Mouse (Mus musculus): ENCODE measurements around the gene Fkbp4. TPM values are rescaled to one million over a fixed set of nuclear protein-coding genes. Genes with fewer than 3 reads are reported as not detected.

The Fkbp4 gene
- polyA plus RNA-seq, 1 experiment: 138 TPM

DNA sequence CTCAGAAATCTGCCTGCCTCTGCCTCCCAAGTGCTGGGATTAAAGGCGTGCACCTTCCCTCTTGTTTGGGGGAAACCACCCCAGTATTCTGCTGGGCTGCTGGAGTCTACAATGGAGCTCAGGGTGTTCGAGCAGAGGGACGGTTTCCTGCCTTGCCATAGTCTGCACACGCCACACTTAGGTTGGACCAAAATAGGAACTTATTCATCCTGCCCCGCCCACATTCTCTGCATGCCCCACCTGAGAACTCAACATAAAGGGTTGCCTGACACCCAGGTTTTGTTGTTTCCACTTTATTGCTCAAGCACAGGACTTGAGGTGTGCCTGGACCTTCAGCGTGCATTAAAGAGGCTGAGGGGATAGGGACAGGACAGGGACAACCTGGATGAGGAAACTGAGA is 8.7 kb downstream of the Fkbp4 start:
- DNase-seq: no peak
- Histone ChIP-seq H3K36me3 (ENCODE audit: control insufficient read depth, insufficient read depth, low read length) (peaks cover 41% of the 10 kb centered on the region), H3K4me3 (ENCODE audit: control insufficient read depth, insufficient read depth, low read length) (no peak overlapping the region), H3K27me3 (ENCODE audit: control insufficient read depth, insufficient read depth, low read length) (no peaks in the 10 kb centered on the region), H3K27ac (ENCODE audit: control insufficient read depth, insufficient read depth, low read length) (no peak overlapping the region), H3K4me1 (replicated peaks; ENCODE audit: control insufficient read depth, insufficient read depth, low read length) (peaks cover 2% of the 10 kb centered on the region; the same call in 1 of the 2 replicates)
- TF ChIP-seq CTCF (IDR thresholded peaks at IDR 0.05; ENCODE audit: borderline replicate concordance, control insufficient read depth, extremely low read depth, insufficient read depth, low read length, poor library complexity) (no peak), POLR2A (IDR thresholded peaks at IDR 0.05; ENCODE audit: control insufficient read depth, extremely low read depth, insufficient read depth, low read length, poor library complexity) (no peak)
- WGBS: 91% methylated on average over 6 of the region's 6 CpGs

DNA sequence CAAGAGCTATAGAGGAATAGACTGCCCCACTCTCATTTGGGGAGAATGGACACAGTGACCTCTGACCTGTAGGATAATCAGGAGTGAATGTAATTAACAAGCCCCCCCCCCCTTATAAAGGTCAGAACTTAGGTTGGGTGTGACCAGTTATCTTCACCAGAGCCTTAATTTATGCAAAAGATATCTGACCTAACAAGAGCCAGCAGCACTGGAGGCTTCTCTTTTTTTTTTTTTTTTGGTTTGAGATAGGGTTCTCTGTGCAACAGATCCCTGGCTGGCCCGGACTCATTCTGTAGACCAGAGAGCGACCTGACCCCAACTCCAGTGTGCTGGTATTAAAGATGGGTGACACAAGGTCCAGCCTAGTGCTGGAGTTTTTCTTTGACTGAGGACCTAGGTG is 9.2 kb downstream of the Fkbp4 start:
- no peak for TF ChIP-seq CTCF (IDR thresholded peaks at IDR 0.05; ENCODE audit: borderline replicate concordance, control insufficient read depth, extremely low read depth, insufficient read depth, low read length, poor library complexity)
- no peak for TF ChIP-seq POLR2A (IDR thresholded peaks at IDR 0.05; ENCODE audit: control insufficient read depth, extremely low read depth, insufficient read depth, low read length, poor library complexity)
- DNase-seq: no peak
- peaks cover 37% of the 10 kb centered on the region for H3K36me3 ChIP-seq (ENCODE audit: control insufficient read depth, insufficient read depth, low read length)
- peaks cover 2% of the 10 kb centered on the region; the same call in 1 of the 2 replicates for H3K4me1 ChIP-seq (replicated peaks; ENCODE audit: control insufficient read depth, insufficient read depth, low read length)
- H3K4me3 ChIP-seq (ENCODE audit: control insufficient read depth, insufficient read depth, low read length): no peak overlapping the region
- H3K27me3 ChIP-seq (ENCODE audit: control insufficient read depth, insufficient read depth, low read length): no peaks in the 10 kb centered on the region
- H3K27ac ChIP-seq (ENCODE audit: control insufficient read depth, insufficient read depth, low read length): no peak overlapping the region
- 100% methylated on average over 2 of the region's 2 CpGs for WGBS

DNA sequence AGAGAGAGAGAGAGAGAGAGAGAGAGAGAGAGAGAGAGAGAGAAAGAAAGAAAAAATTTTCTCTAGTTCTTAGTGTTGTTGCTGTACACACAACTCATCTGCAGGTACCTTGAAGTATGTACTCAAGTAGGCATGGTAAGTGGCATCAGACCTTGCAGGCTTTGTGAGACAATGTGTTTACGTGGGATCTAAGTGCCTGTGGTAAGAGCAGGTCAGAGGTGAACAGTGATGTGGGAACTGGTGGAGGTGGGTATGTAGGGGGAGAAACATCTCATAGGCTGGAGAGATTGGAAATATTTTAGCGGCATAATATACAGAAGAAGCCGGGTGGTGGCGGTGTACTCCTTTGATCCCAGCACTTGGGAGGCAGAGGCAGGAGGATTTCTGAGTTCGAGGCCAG is 10.9 kb downstream of the Fkbp4 start:
- Histone ChIP-seq H3K4me3 (ENCODE audit: control insufficient read depth, insufficient read depth, low read length) (no peak overlapping the region), H3K27ac (ENCODE audit: control insufficient read depth, insufficient read depth, low read length) (no peak overlapping the region), H3K4me1 (replicated peaks; ENCODE audit: control insufficient read depth, insufficient read depth, low read length) (peaks cover 2% of the 10 kb centered on the region), H3K36me3 (ENCODE audit: control insufficient read depth, insufficient read depth, low read length) (peaks cover 20% of the 10 kb centered on the region), H3K27me3 (ENCODE audit: control insufficient read depth, insufficient read depth, low read length) (no peaks in the 10 kb centered on the region)
- TF ChIP-seq CTCF (IDR thresholded peaks at IDR 0.05; ENCODE audit: borderline replicate concordance, control insufficient read depth, extremely low read depth, insufficient read depth, low read length, poor library complexity) (no peak), POLR2A (IDR thresholded peaks at IDR 0.05; ENCODE audit: control insufficient read depth, extremely low read depth, insufficient read depth, low read length, poor library complexity) (no peak)
- WGBS: 97% methylated on average over 5 of the region's 5 CpGs
- no peak for DNase-seq

DNA sequence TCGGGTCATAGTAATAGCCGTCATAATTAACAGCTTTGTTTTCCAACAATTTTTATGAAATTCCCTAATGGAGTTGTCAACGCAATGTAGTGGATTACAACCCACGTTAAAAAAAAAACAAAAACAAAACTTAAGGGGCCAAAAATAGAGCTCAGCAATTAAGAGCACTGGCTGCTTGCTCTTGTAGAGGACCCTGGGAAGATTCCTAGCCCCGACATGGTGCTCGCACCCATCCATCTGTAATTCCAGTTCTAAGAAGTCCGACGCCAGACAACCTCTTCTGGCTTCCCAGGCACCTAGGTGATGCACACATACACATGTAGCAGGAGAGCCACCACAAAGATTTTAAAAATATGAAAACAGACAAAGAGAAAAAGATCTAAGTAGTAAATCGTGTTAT is 13.4 kb downstream of the Fkbp4 start:
- no peaks in the 10 kb centered on the region for H3K36me3 ChIP-seq (ENCODE audit: control insufficient read depth, insufficient read depth, low read length)
- no peak overlapping the region for H3K27ac ChIP-seq (ENCODE audit: control insufficient read depth, insufficient read depth, low read length)

DNA sequence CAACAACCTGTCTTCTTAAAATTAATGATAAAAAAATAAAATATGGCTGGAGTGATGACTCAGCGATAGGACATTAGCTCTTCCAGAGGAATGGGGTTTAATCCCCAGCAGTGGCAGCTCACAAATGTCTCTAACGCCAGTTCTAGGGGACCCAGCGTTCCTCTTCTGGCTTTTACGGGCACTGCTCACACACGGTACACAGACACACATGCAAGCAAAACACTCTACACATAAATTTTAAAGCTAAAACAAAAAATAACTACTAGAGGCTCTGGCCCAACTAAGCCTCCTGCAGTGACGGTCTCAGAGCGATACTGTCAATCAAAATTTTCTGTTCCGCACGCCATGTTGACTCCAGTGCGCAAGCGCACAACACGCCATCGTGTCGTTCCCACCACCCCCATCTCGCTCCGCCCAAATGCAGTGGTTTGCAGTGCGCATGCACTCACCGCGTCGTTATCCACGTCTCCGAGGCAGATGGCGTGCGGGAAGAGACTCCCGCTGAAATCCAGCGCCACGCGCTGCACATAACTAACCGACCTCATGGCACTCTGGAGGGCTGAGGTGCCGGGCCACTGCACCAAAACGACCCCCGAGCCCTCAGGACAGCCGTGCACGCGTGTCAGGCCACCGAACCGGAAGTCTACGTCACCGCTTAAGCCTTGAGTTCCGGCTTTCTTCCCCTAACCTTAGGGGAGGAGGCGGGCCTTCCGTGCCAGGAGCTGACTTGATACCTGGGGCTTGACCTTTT is 14.0 kb downstream of the Fkbp4 start, which contains the start of gene Itfg2:
TSS of gene Itfg2 (minus strand) at position 663 of the 751 bp plus-strand sequence.
- H3K27ac ChIP-seq (ENCODE audit: control insufficient read depth, insufficient read depth, low read length): peak within 1 kb of the TSS; percentile 31
- H3K4me3 ChIP-seq (ENCODE audit: control insufficient read depth, insufficient read depth, low read length): peak within 1 kb of the TSS; percentile 56

More for the DNA sequence above, 13.4 kb downstream of the Fkbp4 start:
- Histone ChIP-seq H3K27me3 (ENCODE audit: control insufficient read depth, insufficient read depth, low read length) (no peaks in the 10 kb centered on the region), H3K4me3 (ENCODE audit: control insufficient read depth, insufficient read depth, low read length) (peak overlapping the region; percentile 56; the same call in 1 of the 2 replicates), H3K4me1 (replicated peaks; ENCODE audit: control insufficient read depth, insufficient read depth, low read length) (peaks cover 2% of the 10 kb centered on the region)
- no peak for DNase-seq
- 38% methylated on average over 9 of the region's 9 CpGs for WGBS
- TF ChIP-seq CTCF (IDR thresholded peaks at IDR 0.05; ENCODE audit: borderline replicate concordance, control insufficient read depth, extremely low read depth, insufficient read depth, low read length, poor library complexity): no peak
- no peak for TF ChIP-seq POLR2A (IDR thresholded peaks at IDR 0.05; ENCODE audit: control insufficient read depth, extremely low read depth, insufficient read depth, low read length, poor library complexity)

DNA sequence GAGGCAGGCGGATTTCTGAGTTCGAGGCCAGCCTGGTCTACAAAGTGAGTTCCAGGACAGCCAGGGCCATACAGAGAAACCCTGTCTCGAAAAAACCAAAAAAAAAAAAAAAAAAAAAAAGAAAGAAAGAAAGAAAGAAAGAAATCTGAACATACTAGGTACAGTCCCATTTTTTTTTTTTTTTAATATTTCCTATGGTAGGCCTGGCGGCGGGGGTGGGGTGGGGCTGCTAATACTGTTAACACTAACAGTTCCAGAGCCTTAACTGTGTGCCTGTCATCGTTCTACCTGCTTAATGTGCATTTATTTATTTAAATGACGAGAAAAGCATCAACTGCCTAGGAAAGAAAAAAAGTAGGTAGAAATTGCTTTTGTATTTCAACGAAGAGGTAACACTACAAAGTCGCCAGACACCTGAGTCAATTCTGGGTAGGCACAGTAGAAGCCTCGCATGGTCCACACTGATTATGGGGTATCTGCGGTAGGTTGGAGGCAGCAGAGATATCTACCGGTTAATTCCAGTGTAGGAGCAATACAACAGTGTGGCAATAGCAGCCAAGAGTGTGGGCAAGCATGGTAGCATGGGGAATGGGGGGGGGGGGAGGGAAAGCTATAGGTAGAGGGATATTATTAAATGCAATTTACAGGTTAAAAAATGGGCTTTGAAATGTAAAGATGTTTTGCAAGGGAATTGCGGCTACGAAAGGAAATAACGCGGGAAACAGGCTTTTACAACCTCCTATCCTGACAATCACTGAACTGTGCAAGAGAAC is 14.8 kb downstream of the Fkbp4 start:
- Histone ChIP-seq H3K27me3 (ENCODE audit: control insufficient read depth, insufficient read depth, low read length) (no peaks in the 10 kb centered on the region), H3K4me3 (ENCODE audit: control insufficient read depth, insufficient read depth, low read length) (no peak overlapping the region), H3K27ac (ENCODE audit: control insufficient read depth, insufficient read depth, low read length) (no peak overlapping the region), H3K36me3 (ENCODE audit: control insufficient read depth, insufficient read depth, low read length) (no peaks in the 10 kb centered on the region), H3K4me1 (replicated peaks; ENCODE audit: control insufficient read depth, insufficient read depth, low read length) (peaks cover 2% of the 10 kb centered on the region)
- WGBS: 42% methylated on average over 15 of the region's 16 CpGs
- TF ChIP-seq CTCF (IDR thresholded peaks at IDR 0.05; ENCODE audit: borderline replicate concordance, control insufficient read depth, extremely low read depth, insufficient read depth, low read length, poor library complexity): no peak
- TF ChIP-seq POLR2A (IDR thresholded peaks at IDR 0.05; ENCODE audit: control insufficient read depth, extremely low read depth, insufficient read depth, low read length, poor library complexity): no peak
- no peak for DNase-seq

More for the DNA sequence above, 14.0 kb downstream of the Fkbp4 start, which contains the start of gene Itfg2:
- DNase-seq: peak; percentile 92
- Histone ChIP-seq H3K4me1 (replicated peaks; ENCODE audit: control insufficient read depth, insufficient read depth, low read length) (peaks cover 2% of the 10 kb centered on the region), H3K36me3 (ENCODE audit: control insufficient read depth, insufficient read depth, low read length) (no peaks in the 10 kb centered on the region), H3K27me3 (ENCODE audit: control insufficient read depth, insufficient read depth, low read length) (no peaks in the 10 kb centered on the region)
- peak; percentile 83 for TF ChIP-seq POLR2A (IDR thresholded peaks at IDR 0.05; ENCODE audit: control insufficient read depth, extremely low read depth, insufficient read depth, low read length, poor library complexity)
- TF ChIP-seq CTCF (IDR thresholded peaks at IDR 0.05; ENCODE audit: borderline replicate concordance, control insufficient read depth, extremely low read depth, insufficient read depth, low read length, poor library complexity): peak; percentile 45; the same call in 1 of the 2 replicates
- under 1% methylated on average over 42 of the region's 42 CpGs for WGBS

Measured in thymus, adult 2 months (tissue).